9 mouse cellular contexts compared by ENCODE assay signal in genomic region chr4:107576742-107577141, GRCm38 (mm10).
A peak's percentile ranks its signal among the peaks of the same experiment; 100 is the strongest.
DNase-seq lines count a peak whose midpoint lies in the region.
"Had no signal": no experiment of that assay in that cellular context is flagged by ENCODE, and none has a peak within 500 bp of the region (broad histone marks: within the 10 kb centered on the region; RNA-seq: fewer than 3 reads in every experiment).

No protein-coding gene starts in this region.

- peak; percentile 57 for DNase-seq in gastrocnemius, postnatal 10 days
- DNase-seq in gastrocnemius, adult 18-20 months (ENCODE audit: low spot score), result no peak
- DNase-seq in retina, postnatal 1 day, result peak; percentile 58
- DNase-seq in retina, embryonic 14.5 days (ENCODE audit: low spot score), result no peak
- DNase-seq in layer of hippocampus, postnatal 36 days, result peak; percentile 32 to 48
- DNase-seq in T-cell, adult 2 months (ENCODE audit: low spot score), result no peak
- no peak for DNase-seq in ovary, adult 18-20 months (ENCODE audit: low spot score)
- DNase-seq: liver, postnatal 0 days; thymus, adult 18-20 months had no signal

Comparison
In these comparisons a context has a peak if more than half of its experiments do, and no peak if none do; other contexts are left out.
1. DNase-seq: peak in gastrocnemius, postnatal 10 days (single experiment), retina, postnatal 1 day (single experiment) and layer of hippocampus, postnatal 36 days (2 of 2); none in gastrocnemius, adult 18-20 months (single experiment), retina, embryonic 14.5 days (single experiment), T-cell, adult 2 months (single experiment) and ovary, adult 18-20 months (single experiment).